Mouse (Mus musculus) regulatory T cell (primary cell): Measurements from ENCODE around the gene Gm10160.

Experiments
- in situ Hi-C: fragments of 300-600 bp; cut with MboI, MseI; formaldehyde crosslinking; loops from one replicate; pipeline ENCODE4 v1.15.1; 2025; ENCODE audit warnings: high pct_unique_total_duplicates

Gm10160 gene

GRCm38 (mm10) chr7:81829379-81829894, 26.2 kb downstream of the Gm10160 start, which contains the start of gene Btbd1:
Btbd1 (minus strand) TSS chr7:81829431.
- in situ Hi-C loops: no loop called here

- in situ Hi-C loops: no loop called here
Measured at GRCm38 (mm10) chr7:81828681-81829378, 26.8 kb downstream of the Gm10160 start.

- in situ Hi-C loops: no loop called here
Measured at GRCm38 (mm10) chr7:81827806-81828667, 27.6 kb downstream of the Gm10160 start.

- in situ Hi-C loops: no loop called here
Measured at GRCm38 (mm10) chr7:81825381-81825780, 30.2 kb downstream of the Gm10160 start.

GRCm38 (mm10) chr7:81824906-81825305, 30.7 kb downstream of the Gm10160 start:
- in situ Hi-C loops: no loop called here

GRCm38 (mm10) chr7:81806067-81806466, 49.5 kb downstream of the Gm10160 start:
- in situ Hi-C loops: no loop called here
